Mouse (Mus musculus) cortical plate, adult 2 months (tissue): Measurements from ENCODE around the gene Adamtsl1.

Source experiments
- CTCF ChIP-seq: fragments of 200-500 bp; IDR thresholded peaks from 2 replicates; pipeline ENCODE4 v1.5.1; 2011; ENCODE audit warnings: mild to moderate bottlenecking, control low read depth, low read length; ENCODE audit not compliant: insufficient read depth; ENCODE audit errors: extremely low read depth
- POLR2A ChIP-seq: fragments of 200-500 bp; IDR thresholded peaks from 2 replicates; pipeline ENCODE4 v1.6.1; 2011; ENCODE audit warnings: mild to moderate bottlenecking, low read length, control low read depth; ENCODE audit not compliant: insufficient read depth; ENCODE audit errors: extremely low read depth

- TF ChIP-seq CTCF (no peak), POLR2A (no peak)
Observed at GRCm38 (mm10) chr4:86068875-86069718, 555.1 kb downstream of the Adamtsl1 start.
